Mouse (Mus musculus) CH12.LX (cell line): ENCODE data around the gene Nucb1. TPM values are rescaled to one million over a fixed set of nuclear protein-coding genes. Genes with fewer than 3 reads are reported as not detected.
A peak's percentile ranks its signal among the peaks of the same experiment; 100 is the strongest.

Experiments used
- DNase-seq: peaks from one replicate; pipeline ENCODE4 v3.0.0-alpha.2; 2013; ENCODE audit errors: extremely low read depth
- H3K27ac ChIP-seq: 2 replicates; pipeline ENCODE4 v1.5.1; 2012; ENCODE audit warnings: low read depth, mild to moderate bottlenecking, control low read depth, moderate library complexity; ENCODE audit not compliant: insufficient read depth
- H3K27me3 ChIP-seq: replicated peaks from 2 replicates; pipeline ENCODE3; 2012; ENCODE audit warnings: inconsistent platforms
- H3K36me3 ChIP-seq, 2 experiments: replicated peaks in 1 of 2; 2 replicates each; pipeline versions ENCODE3 to v1.6.1; 2012; ENCODE audit warnings: inconsistent platforms in 1 of 2, low read length in 1 of 2, mild to moderate bottlenecking in 1 of 2, mixed read lengths in 1 of 2, moderate library complexity in 1 of 2; ENCODE audit not compliant: control insufficient read depth in 1 of 2, insufficient read depth in 1 of 2
- H3K4me1 ChIP-seq, 2 experiments: 2 replicates each; pipeline ENCODE4 v1.6.1; 2012; ENCODE audit warnings: inconsistent platforms in 1 of 2, moderate library complexity in 1 of 2; ENCODE audit not compliant: insufficient read depth in 2 of 2, control insufficient read depth in 1 of 2
- H3K4me2 ChIP-seq: 2 replicates; pipeline ENCODE4 v1.6.1; 2012; ENCODE audit warnings: low read depth, mild to moderate bottlenecking, control low read depth; ENCODE audit not compliant: poor library complexity, insufficient read depth, severe bottlenecking
- H3K4me3 ChIP-seq, 3 experiments: fragments of 150-350 bp in 1 of 3; sonication (generic) in 1 of 3; replicated peaks in 1 of 3; 2 replicates each; pipeline versions ENCODE3 to v1.5.1; 2011 to 2012; ENCODE audit warnings: low read depth in 2 of 3, low read length in 2 of 3, mild to moderate bottlenecking in 2 of 3, moderate library complexity in 2 of 3, control low read depth in 1 of 3, improper control_type of control experiment in 1 of 3, inconsistent platforms in 1 of 3, mixed read lengths in 1 of 3; ENCODE audit not compliant: poor library complexity in 1 of 3
- H3K79me2 ChIP-seq: replicated peaks from 2 replicates; pipeline ENCODE4 v1.6.1; 2012; ENCODE audit warnings: mild to moderate bottlenecking, moderate library complexity; ENCODE audit not compliant: control insufficient read depth, poor library complexity, insufficient read depth, severe bottlenecking; ENCODE audit errors: extremely low read depth
- H3K9ac ChIP-seq: 2 replicates; pipeline ENCODE4 v1.6.1; 2012; ENCODE audit warnings: low read depth, mild to moderate bottlenecking, control low read depth, moderate library complexity; ENCODE audit not compliant: insufficient read depth
- H3K9me3 ChIP-seq: replicated peaks from 2 replicates; pipeline ENCODE3; 2012; ENCODE audit warnings: low read length, inconsistent platforms, mixed read lengths
- BHLHE40 ChIP-seq: IDR thresholded peaks from 2 replicates; pipeline ENCODE4 v1.6.1; 2011; ENCODE audit warnings: mild to moderate bottlenecking, low read depth, low read length, improper control_type of control experiment
- CTCF ChIP-seq, 2 experiments: IDR thresholded peaks in 1 of 2; conservative IDR thresholded peaks in 1 of 2; 2 replicates each; pipeline ENCODE4 v1.5.1; 2011 to 2012; ENCODE audit warnings: low read depth in 2 of 2, low read length in 2 of 2, improper control_type of control experiment in 1 of 2, inconsistent platforms in 1 of 2, mild to moderate bottlenecking in 1 of 2, moderate library complexity in 1 of 2
- ETS1 ChIP-seq: conservative IDR thresholded peaks from 2 replicates; pipeline ENCODE4 v1.6.1; 2012; ENCODE audit warnings: low read depth, mild to moderate bottlenecking, inconsistent platforms, low read length, improper control_type of control experiment, moderate library complexity
- HCFC1 ChIP-seq: IDR thresholded peaks from 2 replicates; pipeline ENCODE4 v1.6.1; 2012; ENCODE audit warnings: low read depth, mild to moderate bottlenecking, inconsistent platforms, low read length, improper control_type of control experiment
- IRF4 ChIP-seq: IDR thresholded peaks from 2 replicates; pipeline ENCODE4 v1.6.1; 2014; ENCODE audit warnings: low read depth, mild to moderate bottlenecking, inconsistent platforms, low read length, improper control_type of control experiment
- JUND ChIP-seq: conservative IDR thresholded peaks from 2 replicates; pipeline ENCODE4 v1.6.1; 2011; ENCODE audit warnings: low read depth, low read length, improper control_type of control experiment
- KAT2A ChIP-seq: IDR thresholded peaks from 2 replicates; pipeline ENCODE4 v1.6.1; 2012; ENCODE audit warnings: low read length, improper control_type of control experiment, inconsistent platforms; ENCODE audit not compliant: insufficient replicate concordance
- MEF2A ChIP-seq: IDR thresholded peaks from 2 replicates; pipeline ENCODE4 v1.6.1; 2014; ENCODE audit warnings: low read depth, mild to moderate bottlenecking, inconsistent platforms, low read length, improper control_type of control experiment, borderline replicate concordance
- MYC ChIP-seq: IDR thresholded peaks from 2 replicates; pipeline ENCODE4 v1.6.1; 2011; ENCODE audit warnings: low read depth, mild to moderate bottlenecking, improper control_type of control experiment, low read length
- NELFE ChIP-seq: IDR thresholded peaks from 2 replicates; pipeline ENCODE4 v1.6.1; 2011; ENCODE audit warnings: low read depth, low read length, improper control_type of control experiment
- PAX5 ChIP-seq: IDR thresholded peaks from 2 replicates; pipeline ENCODE4 v1.6.1; 2012; ENCODE audit warnings: low read length, inconsistent platforms, mixed read lengths
- POLR2A ChIP-seq: IDR thresholded peaks from 2 replicates; pipeline ENCODE4 v1.6.1; 2011; ENCODE audit warnings: low read depth, mild to moderate bottlenecking, improper control_type of control experiment, low read length
- POLR2AphosphoS2 ChIP-seq: IDR thresholded peaks from 2 replicates; pipeline ENCODE4 v1.6.1; 2011; ENCODE audit warnings: low read depth, low read length, improper control_type of control experiment
- RAD21 ChIP-seq: IDR thresholded peaks from 2 replicates; pipeline ENCODE4 v1.6.1; 2011; ENCODE audit warnings: low read depth, mild to moderate bottlenecking, low read length, improper control_type of control experiment, moderate library complexity
- SIN3A ChIP-seq: IDR thresholded peaks from 2 replicates; pipeline ENCODE4 v1.6.1; 2012; ENCODE audit warnings: low read length, improper control_type of control experiment, inconsistent platforms
- SMC3 ChIP-seq: IDR thresholded peaks from 2 replicates; pipeline ENCODE4 v1.6.1; 2011; ENCODE audit warnings: low read depth, low read length, improper control_type of control experiment
- TBP ChIP-seq: conservative IDR thresholded peaks from 2 replicates; pipeline ENCODE4 v1.6.1; 2011; ENCODE audit warnings: low read depth, low read length, improper control_type of control experiment
- TCF12 ChIP-seq: IDR thresholded peaks from 2 replicates; pipeline ENCODE4 v1.6.1; 2014; ENCODE audit warnings: low read depth, mild to moderate bottlenecking, inconsistent platforms, low read length, improper control_type of control experiment
- UBTF ChIP-seq: IDR thresholded peaks from 2 replicates; pipeline ENCODE4 v1.6.1; 2012; ENCODE audit warnings: low read depth, mild to moderate bottlenecking, inconsistent platforms, low read length, improper control_type of control experiment, moderate library complexity
- USF1 ChIP-seq: IDR thresholded peaks from 2 replicates; pipeline ENCODE4 v1.6.1; 2014; ENCODE audit warnings: low read depth, mild to moderate bottlenecking, inconsistent platforms, low read length, improper control_type of control experiment
- ZC3H11A ChIP-seq: IDR thresholded peaks from 2 replicates; pipeline ENCODE4 v1.6.1; 2012; ENCODE audit warnings: low read depth, mild to moderate bottlenecking, inconsistent platforms, low read length, improper control_type of control experiment
- ZKSCAN1 ChIP-seq: IDR thresholded peaks from 2 replicates; pipeline ENCODE4 v1.6.1; 2012; ENCODE audit warnings: low read depth, inconsistent platforms, low read length, improper control_type of control experiment, borderline replicate concordance
- ZMIZ1 ChIP-seq: IDR thresholded peaks from 2 replicates; pipeline ENCODE4 v1.6.1; 2012; ENCODE audit warnings: low read depth, mild to moderate bottlenecking, inconsistent platforms, low read length, improper control_type of control experiment
- ZNF384 ChIP-seq: IDR thresholded peaks from 2 replicates; pipeline ENCODE4 v1.6.1; 2012; ENCODE audit warnings: low read depth, low read length, improper control_type of control experiment, inconsistent platforms
- dilution Hi-C: fragments of 300-500 bp; cut with MboI; formaldehyde crosslinking; loops from 2 replicates; pipeline ENCODE4 v1.14.3; 2020; ENCODE audit warnings: low sequenced_read_pairs; ENCODE audit not compliant: extremely low pct_unique_long_range_greater_than_20kb, extremely low pct_ligation_motif_present
- in situ Hi-C: fragments of 300-500 bp; cut with MboI; formaldehyde crosslinking; loops from 3 replicates; pipeline ENCODE4 v1.14.3; 2019; ENCODE audit warnings: low sequenced_read_pairs, low pct_ligation_motif_present, low pct_unique_long_range_greater_than_20kb, mixed read lengths
- polyA plus RNA-seq: library from polyadenylated mRNA; unstranded; fragments of >175 nt; gene quantifications from 2 replicates; pipeline ENCODE4 v1.2.1, GENCODE M21; 2012; ENCODE audit warnings: low read depth; ENCODE audit not compliant: insufficient read length
- total RNA-seq, 2 experiments: library from RNA; depleted of rRNA; stranded (reverse); fragments of 300-350 nt in 1 of 2; fragments of >200 nt in 1 of 2; gene quantifications; 2 replicates each; pipeline ENCODE4 v1.2.3; 2012 to 2014

The Nucb1 gene
- total and polyA plus RNA-seq, 3 experiments = 40.8 to 90.4 (median 83.4) TPM

GRCm38 (mm10) chr7:45558907-45559306 lies 48.7 kb upstream of the Nucb1 start:
- peaks cover 0 to 48% of the 10 kb centered on the region in 2 experiments; a peak in 2 of 4 replicates for H3K4me1 ChIP-seq
- H3K9ac ChIP-seq = no peak overlapping the region
- TF ChIP-seq IRF4 = no peak
- no peak for TF ChIP-seq ZC3H11A
- TF ChIP-seq RAD21 = no peak
- no peak for TF ChIP-seq POLR2A
- TF ChIP-seq SIN3A = no peak
- TF ChIP-seq USF1 = no peak
- TF ChIP-seq KAT2A = no peak
- no peak for TF ChIP-seq ETS1
- TF ChIP-seq NELFE = no peak
- no peak for TF ChIP-seq ZNF384
- no peak for TF ChIP-seq PAX5
- TF ChIP-seq TBP = no peak
- no peak for TF ChIP-seq TCF12
- no peak for TF ChIP-seq UBTF
- no peak for TF ChIP-seq ZKSCAN1
- TF ChIP-seq POLR2AphosphoS2 = no peak
- TF ChIP-seq JUND = no peak
- TF ChIP-seq MYC = no peak
- no peak for TF ChIP-seq CTCF (conservative IDR thresholded peaks at IDR 0.05 in 1 of 2, IDR thresholded peaks at IDR 0.05 in 1 of 2; ENCODE audit: low read depth in 2 of 2, low read length in 2 of 2)
- TF ChIP-seq MEF2A = no peak
- no peaks in the 10 kb centered on the region for H3K79me2 ChIP-seq
- dilution Hi-C loops = no loop called here
- no peak for DNase-seq
- H3K27ac ChIP-seq = no peak overlapping the region
- H3K4me2 ChIP-seq = no peak overlapping the region
- H3K9me3 ChIP-seq = no peaks in the 10 kb centered on the region
- peaks cover 0 to 5% of the 10 kb centered on the region in 2 experiments for H3K36me3 ChIP-seq
- H3K4me3 ChIP-seq = no peak overlapping the region
- in situ Hi-C loops = no loop called here
- H3K27me3 ChIP-seq = no peaks in the 10 kb centered on the region

GRCm38 (mm10) chr7:45555787-45556186 lies 45.6 kb upstream of the Nucb1 start:
- no peaks in the 10 kb centered on the region for H3K9me3 ChIP-seq
- DNase-seq = peak; percentile 78
- dilution Hi-C loops = no loop called here
- H3K4me3 ChIP-seq = no peak overlapping the region
- in situ Hi-C loops = no loop called here
- H3K27me3 ChIP-seq = no peaks in the 10 kb centered on the region
- TF ChIP-seq POLR2AphosphoS2 (no peak), NELFE (peak; percentile 24; the same call in 1 of the 2 replicates), ZC3H11A (peak; percentile 24; the same call in 1 of the 2 replicates), CTCF (conservative IDR thresholded peaks at IDR 0.05 in 1 of 2, IDR thresholded peaks at IDR 0.05 in 1 of 2; ENCODE audit: low read depth in 2 of 2, low read length in 2 of 2) (peak; percentile 71 to 90), HCFC1 (0 out of 2 replicates have a peak, but pooled peaks have one; percentile 39), IRF4 (peak; percentile 37; the same call in 1 of the 2 replicates), RAD21 (peak; percentile 74), ZMIZ1 (no peak), SMC3 (peak; percentile 93), MEF2A (0 out of 2 replicates have a peak, but pooled peaks have one; percentile 29), BHLHE40 (0 out of 2 replicates have a peak, but pooled peaks have one; percentile 34)
- H3K4me2 ChIP-seq = no peak overlapping the region; the same call in 1 of the 2 replicates
- H3K79me2 ChIP-seq = no peaks in the 10 kb centered on the region
- no peak overlapping the region for H3K27ac ChIP-seq
- peaks cover 0 to 43% of the 10 kb centered on the region in 2 experiments; a peak in 2 of 4 replicates for H3K4me1 ChIP-seq
- H3K36me3 ChIP-seq = peaks cover 0 to 5% of the 10 kb centered on the region in 2 experiments
- no peak overlapping the region for H3K9ac ChIP-seq
